Mouse (Mus musculus) liver, embryonic 11.5 days (tissue): ENCODE data around the gene Phactr1. TPM values are rescaled to one million over a fixed set of nuclear protein-coding genes. Genes with fewer than 3 reads are reported as not detected.

Source experiments
- ATAC-seq: fragments of 200-750 bp; cut with Nextera tagmentation; replicated peaks from 2 replicates; pipeline ENCODE4 v1.8.0; 2017; ENCODE audit warnings: moderate number of reproducible peaks, mild to moderate bottlenecking, moderate TSS enrichment, moderate library complexity; ENCODE audit not compliant: low FRiP score
- DNase-seq: peaks from one replicate; pipeline ENCODE4 v3.0.0-alpha.2; 2017; ENCODE audit warnings: low spot score
- H3K27ac ChIP-seq: fragments of 300-500 bp; sonication (generic); 2 replicates; pipeline ENCODE4 v1.5.1; 2014; ENCODE audit warnings: mild to moderate bottlenecking, low read depth, low read length, control low read depth
- H3K27me3 ChIP-seq: fragments of 300-500 bp; sonication (generic); replicated peaks from 2 replicates; pipeline ENCODE4 v1.6.1; 2014; ENCODE audit warnings: low read length, mixed read lengths; ENCODE audit not compliant: control insufficient read depth, insufficient read depth
- H3K36me3 ChIP-seq: fragments of 300-500 bp; sonication (generic); 2 replicates; pipeline ENCODE4 v1.6.1; 2014; ENCODE audit warnings: mild to moderate bottlenecking, low read length, moderate library complexity, mixed read lengths; ENCODE audit not compliant: control insufficient read depth, insufficient read depth
- H3K4me1 ChIP-seq: fragments of 300-500 bp; sonication (generic); replicated peaks from 2 replicates; pipeline ENCODE4 v1.6.1; 2014; ENCODE audit warnings: low read length, mixed read lengths; ENCODE audit not compliant: control insufficient read depth, insufficient read depth
- H3K4me2 ChIP-seq: fragments of 300-500 bp; sonication (generic); 2 replicates; pipeline ENCODE4 v1.6.1; 2014; ENCODE audit warnings: mild to moderate bottlenecking, control low read depth, moderate library complexity
- H3K4me3 ChIP-seq: fragments of 300-500 bp; sonication (generic); 2 replicates; pipeline ENCODE4 v1.5.1; 2014; ENCODE audit warnings: low read depth, low read length, control low read depth
- H3K9ac ChIP-seq: fragments of 300-500 bp; sonication (generic); 2 replicates; pipeline ENCODE4 v1.6.1; 2014; ENCODE audit warnings: low read depth, low read length, control low read depth
- H3K9me3 ChIP-seq: fragments of 300-500 bp; sonication (generic); 2 replicates; pipeline ENCODE4 v1.6.1; 2016; ENCODE audit warnings: low read length, inconsistent platforms, mixed read lengths; ENCODE audit not compliant: control insufficient read depth
- WGBS: fragments of 180-500 bp; shearing (Covaris S2); extraction: QIAGEN DNeasy Blood & Tissue Kit; methylation state at CpG from one replicate; pipeline ENCODE4 v1.1.7; 2014; 5-methylcytosine and 5-hydroxymethylcytosine counted together
- polyA plus RNA-seq: library from polyadenylated mRNA; unstranded; fragments of >200 nt; fragmentation: Nextera tagmentation; extraction: Ambion mirVana; gene quantifications from 2 replicates; pipeline ENCODE4 v1.2.1, GENCODE M21; 2014

The Phactr1 gene
- polyA plus RNA-seq, 1 experiment from 2014 or later, result 1.3 TPM

DNA sequence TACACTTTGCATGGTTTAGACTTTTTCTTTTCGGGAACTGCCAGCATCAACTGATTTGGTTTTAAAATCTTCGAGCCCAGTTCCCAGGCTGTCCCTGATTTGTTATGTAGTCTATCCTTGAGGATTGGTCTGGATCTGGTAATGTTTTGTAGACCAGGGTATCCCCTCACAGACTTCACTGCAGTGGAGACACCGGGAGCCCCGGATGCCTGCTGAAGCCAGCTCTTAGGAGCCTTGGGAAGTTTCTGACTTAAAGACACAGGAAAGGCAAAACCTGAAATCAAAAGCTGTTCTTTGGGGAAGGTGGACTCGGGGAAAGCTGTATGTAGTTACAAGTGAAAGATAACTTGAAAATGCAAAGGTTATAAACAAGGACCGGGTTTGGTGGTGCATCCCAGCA is 186.6 kb downstream of the Phactr1 start:
- H3K4me3 ChIP-seq, result no peak overlapping the region

GRCm38 (mm10) chr13:42872125-42872524 is 191.7 kb downstream of the Phactr1 start:
- WGBS, result 33% methylated on average over 1 of the region's 1 CpGs
- Histone ChIP-seq H3K9ac (no peak overlapping the region), H3K4me3 (no peak overlapping the region), H3K9me3 (no peaks in the 10 kb centered on the region), H3K4me1 (no peaks in the 10 kb centered on the region), H3K36me3 (no peaks in the 10 kb centered on the region), H3K27me3 (no peaks in the 10 kb centered on the region), H3K27ac (no peak overlapping the region), H3K4me2 (no peak overlapping the region)
- no peak for DNase-seq
- ATAC-seq, result no peak

More for the DNA sequence above, 186.6 kb downstream of the Phactr1 start:
- Histone ChIP-seq H3K4me1 (no peaks in the 10 kb centered on the region), H3K9me3 (no peaks in the 10 kb centered on the region), H3K27ac (no peak overlapping the region), H3K9ac (no peak overlapping the region), H3K4me2 (peak overlapping the region; percentile 64), H3K27me3 (no peaks in the 10 kb centered on the region), H3K36me3 (no peaks in the 10 kb centered on the region)
- DNase-seq (no peak), ATAC-seq (no peak)
- 30% methylated on average over 6 of the region's 6 CpGs for WGBS

- Histone ChIP-seq H3K4me1 (no peaks in the 10 kb centered on the region), H3K4me3 (no peak overlapping the region), H3K4me2 (no peak overlapping the region), H3K9me3 (no peaks in the 10 kb centered on the region), H3K27ac (no peak overlapping the region), H3K36me3 (no peaks in the 10 kb centered on the region), H3K27me3 (no peaks in the 10 kb centered on the region), H3K9ac (no peak overlapping the region)
- ATAC-seq (no peak), DNase-seq (no peak)
- WGBS, result 54% methylated on average over 2 of the region's 2 CpGs
These were observed 197.9 kb downstream of the Phactr1 start for GRCm38 (mm10) chr13:42878346-42878745.

DNA sequence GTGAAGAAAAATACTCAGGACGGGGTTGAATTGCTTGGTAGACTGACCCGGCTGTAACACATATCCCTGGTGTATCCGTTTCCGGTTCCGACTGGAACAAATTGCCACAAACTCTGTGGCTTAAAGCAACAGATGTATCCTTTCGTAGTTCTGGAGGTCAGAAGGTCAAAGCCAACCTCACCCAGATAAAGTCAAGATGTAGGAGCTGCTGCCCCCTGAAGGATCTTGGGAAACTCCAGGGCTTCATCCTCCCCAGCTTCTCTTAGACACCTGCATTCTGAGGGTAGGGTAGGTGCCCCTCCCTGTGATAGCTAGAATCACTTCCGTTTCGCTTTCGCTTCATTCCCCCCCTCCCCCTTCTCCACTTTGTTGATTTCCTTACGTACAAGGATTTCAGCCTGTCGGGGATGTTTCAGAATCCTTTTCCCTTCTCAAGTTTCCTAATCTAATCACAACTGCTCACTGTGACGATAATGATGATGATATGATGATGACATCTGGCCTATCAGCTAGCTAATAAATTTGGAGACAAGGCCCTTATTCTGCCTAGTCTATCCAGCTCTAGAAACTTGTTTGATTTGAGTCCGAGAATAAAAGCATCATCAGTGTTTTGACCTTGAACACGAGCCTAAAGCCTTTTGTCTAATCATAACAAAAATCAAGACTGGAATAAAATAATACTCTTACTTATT is 203.8 kb downstream of the Phactr1 start:
- H3K27ac ChIP-seq, result no peak overlapping the region
- no peak overlapping the region for H3K4me2 ChIP-seq
- 56% methylated on average over 14 of the region's 14 CpGs for WGBS
- H3K9me3 ChIP-seq, result no peaks in the 10 kb centered on the region
- no peaks in the 10 kb centered on the region for H3K4me1 ChIP-seq
- H3K9ac ChIP-seq, result no peak overlapping the region
- DNase-seq, result no peak
- H3K36me3 ChIP-seq, result no peaks in the 10 kb centered on the region
- no peak for ATAC-seq
- H3K27me3 ChIP-seq, result no peaks in the 10 kb centered on the region
- no peak overlapping the region for H3K4me3 ChIP-seq

DNA sequence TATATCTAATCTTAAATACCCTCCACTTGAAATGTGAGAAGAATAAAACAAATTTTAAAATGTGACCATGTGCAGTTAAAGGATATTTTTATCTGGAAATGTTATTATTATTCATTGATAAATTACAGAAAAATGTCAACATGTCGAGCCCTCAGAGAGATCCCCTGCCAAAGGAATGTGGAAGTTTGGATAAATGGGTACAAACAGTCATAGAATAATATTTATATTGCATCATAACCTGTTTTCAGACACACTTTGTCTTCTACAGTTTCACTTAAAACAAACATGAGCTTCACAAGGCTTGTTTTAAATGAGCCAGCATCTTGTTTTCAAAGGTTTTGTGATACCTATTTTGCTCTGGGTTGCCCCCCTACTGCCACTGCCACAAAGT is 204.3 kb downstream of the Phactr1 start:
- Histone ChIP-seq H3K4me2 (no peak overlapping the region), H3K36me3 (no peaks in the 10 kb centered on the region), H3K4me3 (no peak overlapping the region), H3K4me1 (no peaks in the 10 kb centered on the region), H3K9ac (no peak overlapping the region), H3K9me3 (no peaks in the 10 kb centered on the region), H3K27me3 (no peaks in the 10 kb centered on the region), H3K27ac (no peak overlapping the region)
- ATAC-seq (no peak), DNase-seq (no peak)
- 39% methylated on average over 1 of the region's 1 CpGs for WGBS

GRCm38 (mm10) chr13:42887701-42888100 is 207.3 kb downstream of the Phactr1 start:
- ATAC-seq, result no peak
- WGBS, result 83% methylated on average over 5 of the region's 5 CpGs
- no peaks in the 10 kb centered on the region for H3K27me3 ChIP-seq

DNA sequence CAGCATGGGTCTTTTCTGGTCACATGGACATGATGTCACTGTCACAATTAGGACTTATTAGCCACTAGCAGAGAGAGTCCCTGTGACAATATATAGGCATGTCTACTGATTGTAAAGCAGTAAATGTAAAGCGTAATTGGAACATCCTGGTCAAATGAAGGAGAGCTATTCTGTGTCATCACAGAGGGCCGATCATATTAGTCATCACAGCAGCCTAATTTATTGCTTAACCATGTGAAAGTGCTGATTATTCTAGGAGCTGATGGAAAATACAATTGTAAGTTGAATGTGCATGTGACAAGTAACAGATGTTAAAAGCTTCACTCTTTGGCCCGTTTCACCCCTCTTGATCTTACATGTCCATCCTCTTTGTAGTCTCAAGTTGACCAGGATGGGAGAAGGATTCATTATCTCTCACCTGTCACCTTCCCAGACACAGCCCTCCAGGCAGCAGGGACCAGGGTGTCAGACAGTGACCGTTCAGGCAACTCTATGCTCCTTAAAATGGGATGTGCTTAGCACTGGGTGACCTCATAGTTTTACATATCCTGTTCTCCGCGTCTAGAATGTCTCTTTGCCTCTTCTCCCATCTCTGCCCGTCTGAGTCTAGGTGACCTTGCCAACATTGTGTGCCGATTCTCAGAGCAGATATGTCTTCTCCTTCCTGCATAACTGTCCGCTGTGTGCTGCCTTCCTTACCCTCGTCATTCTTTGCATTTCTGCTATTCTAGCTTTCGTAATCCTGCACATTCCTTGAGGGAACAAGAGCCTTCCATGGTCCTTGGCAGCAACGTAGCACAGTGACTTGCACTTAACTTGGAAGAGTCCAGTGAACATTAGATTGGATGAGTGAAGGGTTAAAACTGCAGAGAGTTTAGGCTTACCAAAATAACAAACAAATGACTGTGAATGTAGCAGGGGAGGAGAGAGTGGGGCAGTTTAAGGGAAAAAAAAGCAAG is 209.4 kb downstream of the Phactr1 start:
- H3K4me3 ChIP-seq, result no peak overlapping the region
- no peak for ATAC-seq
- DNase-seq, result no peak
- WGBS, result 68% methylated on average over 12 of the region's 12 CpGs
- H3K27ac ChIP-seq, result no peak overlapping the region
- no peaks in the 10 kb centered on the region for H3K36me3 ChIP-seq
- H3K27me3 ChIP-seq, result no peaks in the 10 kb centered on the region
- H3K9me3 ChIP-seq, result no peaks in the 10 kb centered on the region
- no peak overlapping the region for H3K4me2 ChIP-seq
- no peaks in the 10 kb centered on the region for H3K4me1 ChIP-seq
- no peak overlapping the region for H3K9ac ChIP-seq

More at GRCm38 (mm10) chr13:42887701-42888100, 207.3 kb downstream of the Phactr1 start:
- no peak overlapping the region for H3K4me3 ChIP-seq
- H3K36me3 ChIP-seq, result no peaks in the 10 kb centered on the region
- no peak overlapping the region for H3K27ac ChIP-seq
- H3K9me3 ChIP-seq, result no peaks in the 10 kb centered on the region
- no peak overlapping the region for H3K4me2 ChIP-seq
- H3K9ac ChIP-seq, result no peak overlapping the region
- no peaks in the 10 kb centered on the region for H3K4me1 ChIP-seq
- DNase-seq, result no peak

DNA sequence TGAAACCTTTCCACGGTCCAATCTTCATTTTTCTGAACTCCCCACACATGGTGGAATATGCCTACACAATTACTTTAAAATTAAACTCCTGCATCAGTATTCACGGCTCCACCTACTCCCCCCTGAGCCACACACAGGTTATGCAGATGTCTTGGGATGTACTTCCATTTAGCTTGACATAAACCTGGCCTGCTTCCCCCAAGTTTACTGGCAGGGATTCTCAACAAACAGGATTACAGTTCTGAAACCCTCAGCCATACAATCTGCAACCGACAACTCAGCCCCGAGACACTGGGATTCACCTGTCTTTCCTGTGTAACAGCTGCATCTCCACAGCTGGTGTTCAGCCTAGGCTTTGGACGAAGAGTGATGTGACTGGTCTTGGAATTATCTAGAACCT is 210.2 kb downstream of the Phactr1 start:
- WGBS, result 65% methylated on average over 5 of the region's 5 CpGs
- no peak for DNase-seq
- no peaks in the 10 kb centered on the region for H3K9me3 ChIP-seq

More for the DNA sequence above, 210.2 kb downstream of the Phactr1 start:
- Histone ChIP-seq H3K27me3 (no peaks in the 10 kb centered on the region), H3K4me2 (no peak overlapping the region), H3K4me1 (no peaks in the 10 kb centered on the region), H3K9ac (no peak overlapping the region), H3K36me3 (no peaks in the 10 kb centered on the region), H3K4me3 (no peak overlapping the region), H3K27ac (no peak overlapping the region)
- no peak for ATAC-seq
